Mouse (Mus musculus) ES-E14 (cell line): ENCODE results near the gene Pmvk. TPM values are rescaled to one million over a fixed set of nuclear protein-coding genes. Genes with fewer than 3 reads are reported as not detected.
"Not testable (repeated sequence)": the region's sequence is repeated elsewhere in the genome, so short reads cannot be mapped to it uniquely, and the experiment has no call there.

Source experiments
- DNase-seq: peaks from one replicate; pipeline ENCODE4 v3.0.0-alpha.2; 2013; ENCODE audit warnings: low read depth, low spot score
- H3K27ac ChIP-seq: 2 replicates; pipeline ENCODE4 v1.5.1; 2012; ENCODE audit warnings: low read depth, mild to moderate bottlenecking, low read length, moderate library complexity, mixed read lengths; ENCODE audit not compliant: poor library complexity, insufficient read depth, severe bottlenecking
- H3K36me3 ChIP-seq: 2 replicates; pipeline ENCODE4 v1.6.1; 2012; ENCODE audit warnings: mild to moderate bottlenecking, low read length, moderate library complexity, mixed read lengths; ENCODE audit not compliant: control insufficient read depth, poor library complexity, insufficient read depth, severe bottlenecking
- H3K4me1 ChIP-seq, 2 experiments: fragments of 150-350 bp in 1 of 2; sonication (generic) in 1 of 2; 2 replicates each; pipeline ENCODE4 v1.6.1; 2012; ENCODE audit warnings: low read length in 2 of 2, mild to moderate bottlenecking in 1 of 2, mixed read lengths in 1 of 2; ENCODE audit not compliant: control insufficient read depth in 2 of 2, insufficient read depth in 2 of 2, poor library complexity in 1 of 2
- H3K4me3 ChIP-seq, 2 experiments: fragments of 150-350 bp in 1 of 2; sonication (generic) in 1 of 2; 2 replicates each; pipeline ENCODE4 v1.5.1; 2012; ENCODE audit warnings: low read length in 2 of 2, low read depth in 1 of 2, mild to moderate bottlenecking in 1 of 2, mixed read lengths in 1 of 2; ENCODE audit not compliant: insufficient read depth in 1 of 2, poor library complexity in 1 of 2, severe bottlenecking in 1 of 2
- H3K9ac ChIP-seq: 2 replicates; pipeline ENCODE4 v1.6.1; 2012; ENCODE audit warnings: low read depth, mild to moderate bottlenecking, low read length, mixed read lengths; ENCODE audit not compliant: poor library complexity, insufficient read depth, severe bottlenecking
- H3K9me3 ChIP-seq: fragments of 150-350 bp; sonication (generic); 2 replicates; pipeline ENCODE4 v1.6.1; 2012; ENCODE audit warnings: low read depth, mild to moderate bottlenecking, low read length; ENCODE audit not compliant: control insufficient read depth, insufficient read depth
- CHD2 ChIP-seq: IDR thresholded peaks from 2 replicates; pipeline ENCODE4 v1.6.1; 2014; ENCODE audit warnings: mild to moderate bottlenecking, low read depth, low read length, inconsistent platforms
- HCFC1 ChIP-seq: IDR thresholded peaks from 2 replicates; pipeline ENCODE4 v1.6.1; 2012; ENCODE audit warnings: low read length, inconsistent platforms, borderline replicate concordance; ENCODE audit not compliant: insufficient read depth
- MAFK ChIP-seq: IDR thresholded peaks from 2 replicates; pipeline ENCODE4 v1.6.1; 2014; ENCODE audit warnings: mild to moderate bottlenecking, low read depth, low read length, inconsistent platforms; ENCODE audit not compliant: insufficient read depth
- ZC3H11A ChIP-seq: IDR thresholded peaks from 2 replicates; pipeline ENCODE4 v1.6.1; 2012; ENCODE audit warnings: low read depth, mild to moderate bottlenecking, inconsistent platforms, low read length, borderline replicate concordance
- ZNF384 ChIP-seq: IDR thresholded peaks from 2 replicates; pipeline ENCODE4 v1.6.1; 2012; ENCODE audit warnings: low read depth, low read length, inconsistent platforms
- in situ Hi-C, 2 experiments: fragments of 600-800 bp; cut with MboI; formaldehyde crosslinking; loops; one replicate each; pipeline ENCODE4 v1.15.1; 2025; ENCODE audit warnings: low sequenced_read_pairs in 2 of 2, inconsistent platforms in 1 of 2; ENCODE audit not compliant: unreplicated experiment in 2 of 2
- total RNA-seq: library from RNA; depleted of rRNA; stranded (reverse); fragments of 300-350 nt; gene quantifications from 2 replicates; pipeline ENCODE4 v1.2.3, GENCODE M21; 2012

Pmvk gene
- total RNA-seq, 1 experiment, result 38.6 TPM

DNA sequence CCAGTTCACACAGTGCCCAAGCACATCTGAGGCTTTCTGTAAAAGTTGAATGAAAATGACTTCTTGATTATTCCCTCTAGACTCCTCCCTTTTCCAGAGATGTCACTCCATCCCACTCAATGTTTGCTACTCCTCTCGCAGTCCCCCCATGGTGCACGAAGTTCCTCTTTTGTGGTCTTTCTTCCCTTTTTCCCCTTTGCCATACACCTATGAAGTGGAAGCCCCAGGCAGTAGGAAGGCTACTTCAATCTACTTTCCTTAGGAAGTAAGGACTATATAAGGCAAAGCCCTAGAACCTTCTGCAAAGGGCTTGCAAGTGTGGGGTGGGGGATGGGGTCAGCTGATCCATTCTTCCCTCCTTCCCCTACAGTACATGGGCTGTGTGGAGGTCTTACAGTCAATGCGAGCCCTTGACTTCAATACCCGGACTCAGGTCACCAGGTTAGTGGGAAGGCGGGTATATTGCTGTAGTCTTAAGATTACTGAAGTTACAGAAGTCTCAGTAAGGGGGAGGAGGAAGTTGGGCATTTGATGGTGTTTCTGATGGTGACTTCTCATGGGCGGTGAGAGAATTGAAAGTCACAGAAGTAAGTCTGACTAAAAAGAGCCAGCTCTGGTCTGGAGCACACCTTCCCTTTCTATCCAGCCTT lies 31.7 kb upstream of the Pmvk start:
- in situ Hi-C loops, result no loop called here

GRCm38 (mm10) chr3:89424416-89425140 lies 29.8 kb upstream of the Pmvk start:
- no peak overlapping the region for H3K27ac ChIP-seq
- no peak overlapping the region for H3K9ac ChIP-seq
- no peaks in the 10 kb centered on the region for H3K9me3 ChIP-seq
- H3K4me3 ChIP-seq, result no peak overlapping the region
- in situ Hi-C loops, result no loop called here
- no peak for TF ChIP-seq MAFK
- TF ChIP-seq ZNF384, result no peak
- TF ChIP-seq CHD2, result no peak
- TF ChIP-seq ZC3H11A, result no peak
- H3K4me1 ChIP-seq, result peaks cover 18 to 26% of the 10 kb centered on the region in 2 experiments
- DNase-seq, result no peak
- peaks cover 37% of the 10 kb centered on the region for H3K36me3 ChIP-seq

More for the DNA sequence above, 31.7 kb upstream of the Pmvk start:
- Histone ChIP-seq H3K9me3 (no peaks in the 10 kb centered on the region), H3K4me3 (peak overlapping the region; percentile 65 to 80; a peak in 3 of 4 replicates), H3K9ac (no peak overlapping the region; the same call in 1 of the 2 replicates), H3K4me1 (peaks cover 18 to 26% of the 10 kb centered on the region in 2 experiments), H3K36me3 (peaks cover 31% of the 10 kb centered on the region), H3K27ac (no peak overlapping the region)
- TF ChIP-seq CHD2 (no peak), ZNF384 (no peak), MAFK (no peak), HCFC1 (no peak), ZC3H11A (no peak)
- no peak for DNase-seq

GRCm38 (mm10) chr3:89425141-89425525 lies 29.2 kb upstream of the Pmvk start:
- Histone ChIP-seq H3K4me1 (peaks cover 18 to 26% of the 10 kb centered on the region in 2 experiments), H3K36me3 (peaks cover 37% of the 10 kb centered on the region), H3K9me3 (no peaks in the 10 kb centered on the region), H3K9ac (no peak overlapping the region), H3K4me3 (no peak overlapping the region), H3K27ac (no peak overlapping the region)
- no peak for DNase-seq
- in situ Hi-C loops, result no loop called here
- TF ChIP-seq ZNF384 (no peak), ZC3H11A (no peak), MAFK (no peak), CHD2 (no peak), HCFC1 (no peak)

- Histone ChIP-seq H3K4me3 (no peak overlapping the region), H3K36me3 (peaks cover 37% of the 10 kb centered on the region), H3K27ac (no peak overlapping the region), H3K9me3 (no peaks in the 10 kb centered on the region), H3K9ac (no peak overlapping the region), H3K4me1 (peaks cover 13 to 23% of the 10 kb centered on the region in 2 experiments)
- in situ Hi-C loops, result no loop called here
- no peak for DNase-seq
- TF ChIP-seq CHD2 (no peak), HCFC1 (no peak), ZC3H11A (no peak), MAFK (no peak), ZNF384 (no peak)
These were observed 28.5 kb upstream of the Pmvk start for GRCm38 (mm10) chr3:89425876-89426275.

- H3K4me1 ChIP-seq, result peaks cover 9 to 23% of the 10 kb centered on the region in 2 experiments; a peak in 3 of 4 replicates
- DNase-seq, H3K9me3 ChIP-seq, H3K4me3 ChIP-seq, H3K27ac ChIP-seq, H3K9ac ChIP-seq, in situ Hi-C loops: not testable (repeated sequence)
- H3K36me3 ChIP-seq, result peaks cover 47% of the 10 kb centered on the region
These were observed 25.3 kb upstream of the Pmvk start for GRCm38 (mm10) chr3:89429021-89429420.
